Mouse (Mus musculus) E14TG2a.4 (cell line): ENCODE measurements around the gene Kctd19.

ENCODE experiments used
- H3K27me3 ChIP-seq: 2 replicates; pipeline ENCODE4 v1.6.1; 2014; ENCODE audit warnings: low read length, control low read depth; ENCODE audit not compliant: insufficient read depth
- H3K36me3 ChIP-seq: 2 replicates; pipeline ENCODE4 v1.6.1; 2014; ENCODE audit warnings: low read length, control low read depth; ENCODE audit not compliant: insufficient read depth
- H3K4me1 ChIP-seq: replicated peaks from 2 replicates; pipeline ENCODE4 v1.6.1; 2014; ENCODE audit warnings: low read depth, low read length, control low read depth
- H3K4me3 ChIP-seq: replicated peaks from 2 replicates; pipeline ENCODE4 v1.5.1; 2014; ENCODE audit warnings: mild to moderate bottlenecking, low read length
- H3K9me3 ChIP-seq: 2 replicates; pipeline ENCODE4 v1.6.1; 2014; ENCODE audit warnings: low read length, control low read depth
- CTCF ChIP-seq: conservative IDR thresholded peaks from 2 replicates; pipeline ENCODE4 v1.5.1; 2014; ENCODE audit warnings: low read length
- NANOG ChIP-seq: IDR thresholded peaks from 2 replicates; pipeline ENCODE4 v1.6.1; 2014; ENCODE audit warnings: borderline replicate concordance, low read length, mixed read lengths
- POU5F1 ChIP-seq: IDR thresholded peaks from 2 replicates; pipeline ENCODE4 v1.6.1; 2014; ENCODE audit warnings: low read length, borderline replicate concordance

The Kctd19 gene

DNA sequence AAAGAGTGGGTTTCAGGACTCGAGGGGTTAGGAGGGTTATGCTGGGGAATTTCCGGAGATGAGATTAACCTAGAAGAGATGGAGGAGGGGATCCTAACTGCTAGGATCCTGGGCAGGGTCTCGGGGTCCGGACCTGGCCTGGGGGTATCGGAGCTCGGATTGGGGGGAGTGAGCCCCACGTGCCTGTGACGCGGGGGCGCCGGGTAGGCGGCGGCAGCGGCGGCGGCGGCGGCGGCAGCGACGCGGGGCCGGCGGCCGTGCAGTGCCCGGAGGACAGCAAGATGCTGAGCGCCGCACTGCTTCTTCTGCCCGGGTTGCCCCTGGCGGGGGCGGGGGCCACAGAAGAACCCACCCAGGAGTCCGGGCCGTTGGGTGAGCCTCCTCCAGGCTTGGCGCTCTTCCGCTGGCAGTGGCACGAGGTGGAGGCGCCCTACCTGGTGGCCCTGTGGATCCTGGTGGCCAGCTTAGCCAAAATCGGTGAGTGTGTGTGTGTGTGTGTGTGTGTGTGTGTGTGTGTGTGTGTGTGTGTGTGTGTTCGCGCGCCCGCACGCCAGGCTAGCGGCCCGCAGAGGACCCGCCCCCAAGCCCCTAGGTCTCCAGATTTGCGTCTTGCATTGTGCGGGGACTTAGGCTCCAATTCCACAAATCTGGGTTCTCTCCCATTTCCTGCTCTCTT is 64.1 kb downstream of the Kctd19 start:
- peak overlapping the region; percentile 90 for H3K4me3 ChIP-seq
- H3K9me3 ChIP-seq = no peaks in the 10 kb centered on the region
- no peak for TF ChIP-seq CTCF
- no peak for TF ChIP-seq POU5F1
- no peak for TF ChIP-seq NANOG

GRCm38 (mm10) chr8:105348450-105349095 is 64.7 kb downstream of the Kctd19 start, which contains the start of gene Slc9a5:
Slc9a5 (plus strand) TSS chr8:105348843.
- TF ChIP-seq CTCF (no peak), POU5F1 (no peak), NANOG (no peak)
- H3K36me3 ChIP-seq = 0 out of 2 replicates have a peak, but pooled peaks cover under 1% of the 10 kb centered on the region
- H3K4me1 ChIP-seq = peaks cover 57% of the 10 kb centered on the region
- H3K4me3 ChIP-seq = peak within 1 kb of the TSS; percentile 90
- no peaks in the 10 kb centered on the region for H3K9me3 ChIP-seq
- H3K27me3 ChIP-seq = peaks cover 44% of the 10 kb centered on the region

More for the DNA sequence above, 64.1 kb downstream of the Kctd19 start:
- Histone ChIP-seq H3K36me3 (no peaks in the 10 kb centered on the region), H3K4me1 (peaks cover 57% of the 10 kb centered on the region), H3K27me3 (peaks cover 44% of the 10 kb centered on the region)

GRCm38 (mm10) chr8:105347428-105348221 is 65.7 kb downstream of the Kctd19 start, which contains the start of gene Fhod1:
Fhod1 (minus strand) TSS chr8:105347953.
- H3K4me1 ChIP-seq = peaks cover 64% of the 10 kb centered on the region
- peaks cover 44% of the 10 kb centered on the region for H3K27me3 ChIP-seq
- H3K4me3 ChIP-seq = peak within 1 kb of the TSS; percentile 90
- no peaks in the 10 kb centered on the region for H3K9me3 ChIP-seq
- 0 out of 2 replicates have a peak, but pooled peaks cover 4% of the 10 kb centered on the region for H3K36me3 ChIP-seq
- TF ChIP-seq CTCF (peak; percentile 25), NANOG (no peak)

DNA sequence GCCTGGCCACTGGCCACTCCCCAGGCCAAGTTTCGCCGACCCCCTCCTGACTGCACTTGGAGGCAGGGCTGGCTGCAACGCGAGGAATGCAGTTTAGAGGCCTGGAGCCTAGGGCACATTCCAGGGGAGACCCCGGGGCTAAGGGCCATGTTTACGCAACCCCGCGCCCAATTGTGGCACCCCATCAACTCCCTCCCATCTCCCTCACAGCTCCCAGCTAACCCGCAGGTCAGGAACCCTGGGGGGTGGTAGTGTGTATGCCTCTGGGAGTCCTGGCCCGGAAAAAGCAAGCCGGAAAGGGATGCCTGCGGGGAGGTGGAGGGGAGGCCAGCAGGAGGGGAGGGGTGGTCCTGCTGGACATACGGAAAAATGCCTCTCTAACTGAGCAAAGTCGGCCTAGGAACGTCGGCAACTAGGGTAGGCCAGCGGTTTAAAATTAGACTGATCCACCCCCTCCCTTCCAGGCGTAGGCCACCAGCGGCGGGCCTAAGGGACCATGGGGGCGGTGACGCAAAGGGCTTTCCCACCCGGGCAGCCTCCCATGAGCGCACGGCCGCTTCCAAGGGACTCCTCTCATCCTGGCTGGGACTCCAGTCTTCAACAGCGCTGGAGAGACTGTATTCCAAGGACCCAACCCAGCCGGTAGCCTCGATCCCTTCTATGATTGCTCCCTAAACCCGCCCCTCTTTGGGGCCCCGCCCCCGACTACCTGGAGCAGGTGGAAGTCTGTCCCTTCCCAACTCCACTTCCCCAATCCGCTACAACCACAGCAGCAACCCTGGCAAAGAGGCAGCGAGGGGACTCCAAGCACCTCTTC is 66.5 kb downstream of the Kctd19 start:
- Histone ChIP-seq H3K4me3 (peak overlapping the region; percentile 90), H3K4me1 (peaks cover 71% of the 10 kb centered on the region), H3K27me3 (peaks cover 44% of the 10 kb centered on the region), H3K9me3 (no peaks in the 10 kb centered on the region), H3K36me3 (0 out of 2 replicates have a peak, but pooled peaks cover 4% of the 10 kb centered on the region)
- TF ChIP-seq CTCF = no peak
- no peak for TF ChIP-seq NANOG
- TF ChIP-seq POU5F1 = no peak

DNA sequence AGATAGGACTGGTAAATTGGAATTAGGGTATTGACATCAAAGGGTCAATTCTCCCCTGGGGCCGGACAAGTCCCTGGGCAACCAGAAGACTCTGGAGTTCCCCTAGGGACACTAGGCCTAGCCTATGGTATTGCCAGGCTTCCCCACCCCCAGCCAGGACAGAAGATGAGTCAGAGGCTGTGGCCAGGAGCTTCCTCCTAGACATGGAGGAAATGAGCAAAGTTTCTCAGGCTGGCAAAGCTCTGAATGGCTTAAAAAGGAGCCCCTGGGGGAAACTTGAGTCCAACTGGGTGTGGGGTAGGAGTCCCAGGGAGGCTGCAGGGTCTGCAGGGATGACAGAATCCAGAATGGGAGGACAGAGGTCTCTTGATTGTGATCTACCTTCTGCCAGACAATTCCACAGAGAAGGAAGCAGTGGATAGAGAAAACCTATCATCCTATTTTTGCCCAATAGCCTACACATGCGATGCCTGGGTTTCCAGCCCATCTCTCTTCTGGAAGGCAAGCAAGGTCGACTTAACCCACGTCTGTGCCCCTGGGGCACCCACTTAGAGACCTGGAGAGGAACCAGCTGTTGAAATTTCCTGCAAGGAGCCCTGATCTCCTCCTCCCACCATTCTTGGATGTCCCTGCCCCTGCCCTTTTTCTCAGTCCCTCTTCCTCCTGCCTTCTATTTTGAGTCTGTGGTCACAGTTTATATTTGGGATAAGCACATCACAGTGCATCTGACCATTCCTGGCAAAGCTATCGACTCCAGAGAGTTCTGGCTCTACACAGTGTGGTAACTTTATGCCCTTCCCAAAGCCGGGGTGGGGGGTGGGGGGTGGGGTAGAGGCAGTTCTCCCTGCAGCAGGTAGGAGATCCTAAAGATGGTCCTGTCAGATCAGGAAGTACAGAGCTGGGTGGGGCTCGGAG is 68.0 kb downstream of the Kctd19 start:
- peaks cover 33% of the 10 kb centered on the region for H3K27me3 ChIP-seq
- H3K4me3 ChIP-seq = 0 out of 2 replicates have a peak overlapping the region, but pooled peaks have one; percentile 13
- TF ChIP-seq POU5F1 (no peak), NANOG (no peak), CTCF (no peak)
- H3K36me3 ChIP-seq = 0 out of 2 replicates have a peak, but pooled peaks cover 4% of the 10 kb centered on the region
- peaks cover 82% of the 10 kb centered on the region for H3K4me1 ChIP-seq
- no peaks in the 10 kb centered on the region for H3K9me3 ChIP-seq

GRCm38 (mm10) chr8:105343791-105344574 is 69.3 kb downstream of the Kctd19 start:
- Histone ChIP-seq H3K36me3 (0 out of 2 replicates have a peak, but pooled peaks cover 4% of the 10 kb centered on the region), H3K4me1 (peaks cover 78% of the 10 kb centered on the region), H3K9me3 (no peaks in the 10 kb centered on the region), H3K27me3 (peaks cover 20% of the 10 kb centered on the region), H3K4me3 (no peak overlapping the region)
- no peak for TF ChIP-seq POU5F1
- no peak for TF ChIP-seq CTCF
- TF ChIP-seq NANOG = no peak
